Mouse (Mus musculus) heart, embryonic 10.5 days (tissue): ENCODE measurements around the gene Fbp1. TPM values are rescaled to one million over a fixed set of nuclear protein-coding genes. Genes with fewer than 3 reads are reported as not detected.
A peak's percentile ranks its signal among the peaks of the same experiment; 100 is the strongest.

Experiments used
- DNase-seq: peaks from one replicate; pipeline ENCODE4 v3.0.0-alpha.2; 2017; ENCODE audit warnings: low spot score
- H3K27ac ChIP-seq: fragments of 300-500 bp; sonication (generic); 2 replicates; pipeline ENCODE4 v1.5.1; 2016; ENCODE audit warnings: mild to moderate bottlenecking
- H3K27me3 ChIP-seq: fragments of 300-500 bp; sonication (generic); 2 replicates; pipeline ENCODE4 v1.6.1; 2016; ENCODE audit warnings: mild to moderate bottlenecking; ENCODE audit not compliant: poor library complexity, insufficient read depth, severe bottlenecking
- H3K36me3 ChIP-seq: fragments of 300-500 bp; sonication (generic); 2 replicates; pipeline ENCODE4 v1.6.1; 2016; ENCODE audit warnings: mild to moderate bottlenecking, moderate library complexity
- H3K4me1 ChIP-seq: fragments of 300-500 bp; sonication (generic); 2 replicates; pipeline ENCODE4 v1.6.1; 2016; ENCODE audit warnings: mild to moderate bottlenecking
- H3K4me3 ChIP-seq: fragments of 300-500 bp; sonication (generic); 2 replicates; pipeline ENCODE4 v1.5.1; 2016; ENCODE audit warnings: mild to moderate bottlenecking, moderate library complexity
- H3K9me3 ChIP-seq: fragments of 300-500 bp; sonication (generic); 2 replicates; pipeline ENCODE4 v1.6.1; 2016; ENCODE audit warnings: mild to moderate bottlenecking, moderate library complexity
- WGBS: fragments of 180-500 bp; shearing (Covaris S2); methylation state at CpG from one replicate; pipeline ENCODE4 v1.1.7; 2016; 5-methylcytosine and 5-hydroxymethylcytosine counted together
- polyA plus RNA-seq: library from polyadenylated mRNA; unstranded; fragments of >200 nt; fragmentation: Nextera tagmentation; extraction: Ambion mirVana; gene quantifications from 2 replicates; pipeline ENCODE4 v1.2.1, GENCODE M21; 2016

Fbp1 gene
- polyA plus RNA-seq, 1 experiment from 2014 or later, result 0.25 TPM

- Histone ChIP-seq H3K27me3 (peaks cover 11% of the 10 kb centered on the region; the same call in 1 of the 2 replicates), H3K27ac (no peak overlapping the region), H3K36me3 (no peaks in the 10 kb centered on the region), H3K4me3 (no peak overlapping the region), H3K4me1 (peaks cover 6% of the 10 kb centered on the region; the same call in 1 of the 2 replicates), H3K9me3 (no peaks in the 10 kb centered on the region)
- WGBS, result 55% methylated on average over 5 of the region's 5 CpGs
- DNase-seq, result no peak
These were observed 21.7 kb upstream of the Fbp1 start for GRCm38 (mm10) chr13:62909776-62910175.

GRCm38 (mm10) chr13:62908163-62908559 is 20.1 kb upstream of the Fbp1 start:
- Histone ChIP-seq H3K36me3 (no peaks in the 10 kb centered on the region), H3K9me3 (no peaks in the 10 kb centered on the region), H3K4me1 (peaks cover 6% of the 10 kb centered on the region; the same call in 1 of the 2 replicates), H3K4me3 (no peak overlapping the region), H3K27me3 (peaks cover 11% of the 10 kb centered on the region; the same call in 1 of the 2 replicates), H3K27ac (peak overlapping the region; percentile 32; the same call in 1 of the 2 replicates)
- DNase-seq, result no peak
- WGBS, result 36% methylated on average over 8 of the region's 8 CpGs

- no peaks in the 10 kb centered on the region for H3K9me3 ChIP-seq
- H3K4me3 ChIP-seq, result no peak overlapping the region
- 84% methylated on average over 14 of the region's 14 CpGs for WGBS
- no peaks in the 10 kb centered on the region for H3K36me3 ChIP-seq
- DNase-seq, result no peak
- no peak overlapping the region for H3K27ac ChIP-seq
- H3K27me3 ChIP-seq, result peaks cover 11% of the 10 kb centered on the region; the same call in 1 of the 2 replicates
- H3K4me1 ChIP-seq, result peaks cover 6% of the 10 kb centered on the region; the same call in 1 of the 2 replicates
These were observed 19.6 kb upstream of the Fbp1 start for GRCm38 (mm10) chr13:62907527-62908162.

- H3K27ac ChIP-seq, result no peak overlapping the region
- H3K27me3 ChIP-seq, result 0 out of 2 replicates have a peak, but pooled peaks cover 6% of the 10 kb centered on the region
- H3K4me3 ChIP-seq, result no peak overlapping the region
- no peaks in the 10 kb centered on the region for H3K4me1 ChIP-seq
- no peak for DNase-seq
- H3K9me3 ChIP-seq, result no peaks in the 10 kb centered on the region
- H3K36me3 ChIP-seq, result no peaks in the 10 kb centered on the region
These were observed 13.1 kb upstream of the Fbp1 start for GRCm38 (mm10) chr13:62901139-62901538.

GRCm38 (mm10) chr13:62897927-62898646 is 10.0 kb upstream of the Fbp1 start:
- no peak overlapping the region for H3K4me3 ChIP-seq
- no peaks in the 10 kb centered on the region for H3K4me1 ChIP-seq
- no peak overlapping the region for H3K27ac ChIP-seq
- 80% methylated on average over 4 of the region's 4 CpGs for WGBS
- no peaks in the 10 kb centered on the region for H3K36me3 ChIP-seq
- H3K9me3 ChIP-seq, result no peaks in the 10 kb centered on the region
- H3K27me3 ChIP-seq, result no peaks in the 10 kb centered on the region
- DNase-seq, result no peak

- Histone ChIP-seq H3K27ac (no peak overlapping the region), H3K9me3 (no peaks in the 10 kb centered on the region), H3K27me3 (peaks cover 23% of the 10 kb centered on the region), H3K4me3 (no peak overlapping the region), H3K36me3 (no peaks in the 10 kb centered on the region), H3K4me1 (peaks cover under 1% of the 10 kb centered on the region; the same call in 1 of the 2 replicates)
- WGBS, result 76% methylated on average over 9 of the region's 9 CpGs
- no peak for DNase-seq
These were observed 5.2 kb upstream of the Fbp1 start for GRCm38 (mm10) chr13:62893044-62893842.

- WGBS, result 64% methylated on average over 2 of the region's 2 CpGs
- no peak overlapping the region for H3K27ac ChIP-seq
- no peaks in the 10 kb centered on the region for H3K9me3 ChIP-seq
- no peak for DNase-seq
- H3K4me3 ChIP-seq, result no peak overlapping the region
- peaks cover 8% of the 10 kb centered on the region for H3K4me1 ChIP-seq
- H3K27me3 ChIP-seq, result peaks cover 52% of the 10 kb centered on the region
- no peaks in the 10 kb centered on the region for H3K36me3 ChIP-seq
These were observed 1.2 kb upstream of the Fbp1 start for GRCm38 (mm10) chr13:62889311-62889710.

GRCm38 (mm10) chr13:62884536-62884935 is 3.5 kb downstream of the Fbp1 start:
- peaks cover 42% of the 10 kb centered on the region for H3K27me3 ChIP-seq
- peaks cover 10% of the 10 kb centered on the region for H3K4me1 ChIP-seq
- H3K27ac ChIP-seq, result no peak overlapping the region
- no peaks in the 10 kb centered on the region for H3K36me3 ChIP-seq
- 81% methylated on average over 3 of the region's 3 CpGs for WGBS
- no peak overlapping the region for H3K4me3 ChIP-seq
- no peaks in the 10 kb centered on the region for H3K9me3 ChIP-seq
- no peak for DNase-seq

- Histone ChIP-seq H3K9me3 (no peaks in the 10 kb centered on the region), H3K4me3 (no peak overlapping the region), H3K36me3 (no peaks in the 10 kb centered on the region), H3K27ac (no peak overlapping the region), H3K27me3 (peaks cover 36% of the 10 kb centered on the region), H3K4me1 (peaks cover 11% of the 10 kb centered on the region)
- 90% methylated on average over 9 of the region's 9 CpGs for WGBS
- no peak for DNase-seq
These were observed 4.2 kb downstream of the Fbp1 start for GRCm38 (mm10) chr13:62883925-62884324.

- no peak for DNase-seq
- no peak overlapping the region for H3K4me3 ChIP-seq
- peaks cover 31% of the 10 kb centered on the region for H3K27me3 ChIP-seq
- no peaks in the 10 kb centered on the region for H3K9me3 ChIP-seq
- no peak overlapping the region for H3K27ac ChIP-seq
- H3K36me3 ChIP-seq, result no peaks in the 10 kb centered on the region
- peaks cover 11% of the 10 kb centered on the region for H3K4me1 ChIP-seq
- WGBS, result 73% methylated on average over 2 of the region's 2 CpGs
These were observed 4.6 kb downstream of the Fbp1 start for GRCm38 (mm10) chr13:62883436-62883835.

GRCm38 (mm10) chr13:62882856-62883255 is 5.2 kb downstream of the Fbp1 start:
- WGBS, result 66% methylated on average over 5 of the region's 5 CpGs
- Histone ChIP-seq H3K27ac (no peak overlapping the region), H3K9me3 (no peaks in the 10 kb centered on the region), H3K36me3 (no peaks in the 10 kb centered on the region), H3K4me1 (peaks cover 7% of the 10 kb centered on the region), H3K4me3 (no peak overlapping the region), H3K27me3 (peaks cover 26% of the 10 kb centered on the region)
- DNase-seq, result no peak

GRCm38 (mm10) chr13:62881336-62881735 is 6.7 kb downstream of the Fbp1 start:
- 74% methylated on average over 9 of the region's 9 CpGs for WGBS
- Histone ChIP-seq H3K4me1 (peaks cover 7% of the 10 kb centered on the region; the same call in 1 of the 2 replicates), H3K27ac (no peak overlapping the region), H3K36me3 (no peaks in the 10 kb centered on the region), H3K4me3 (no peak overlapping the region), H3K27me3 (peaks cover 17% of the 10 kb centered on the region; the same call in 1 of the 2 replicates), H3K9me3 (no peaks in the 10 kb centered on the region)
- DNase-seq, result no peak
